Mouse (Mus musculus): ENCODE results near the gene Sema4b.

The Sema4b gene

GRCm38 (mm10) chr7:80186531-80187296 lies at the start of gene Sema4b:
Sema4b (plus strand) TSS chr7:80186841.
- DNase-seq: peak; percentile 85

DNA sequence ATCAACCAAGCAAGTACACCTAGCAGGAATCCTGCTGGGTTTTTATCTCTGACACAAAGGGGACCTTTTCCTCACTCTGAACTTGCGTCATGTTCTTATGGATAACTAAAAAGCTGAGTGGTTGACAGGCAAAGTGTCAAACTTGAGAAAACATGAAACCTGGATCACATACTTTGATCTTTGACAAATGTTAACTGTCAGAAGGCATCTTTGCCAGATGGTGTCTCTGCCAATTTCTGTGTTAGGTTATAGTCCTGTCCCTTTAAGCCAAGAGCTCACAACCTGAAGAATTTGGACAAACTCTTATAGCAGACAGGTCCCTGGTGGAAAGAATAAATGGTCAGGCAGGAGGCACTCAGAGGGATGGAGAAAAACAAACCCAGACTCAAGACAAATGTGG lies 48.3 kb upstream of the Sema4b start:
- DNase-seq: no peak

GRCm38 (mm10) chr7:80140815-80141214 lies 45.8 kb upstream of the Sema4b start:
- DNase-seq: peak; percentile 70 to 73

DNA sequence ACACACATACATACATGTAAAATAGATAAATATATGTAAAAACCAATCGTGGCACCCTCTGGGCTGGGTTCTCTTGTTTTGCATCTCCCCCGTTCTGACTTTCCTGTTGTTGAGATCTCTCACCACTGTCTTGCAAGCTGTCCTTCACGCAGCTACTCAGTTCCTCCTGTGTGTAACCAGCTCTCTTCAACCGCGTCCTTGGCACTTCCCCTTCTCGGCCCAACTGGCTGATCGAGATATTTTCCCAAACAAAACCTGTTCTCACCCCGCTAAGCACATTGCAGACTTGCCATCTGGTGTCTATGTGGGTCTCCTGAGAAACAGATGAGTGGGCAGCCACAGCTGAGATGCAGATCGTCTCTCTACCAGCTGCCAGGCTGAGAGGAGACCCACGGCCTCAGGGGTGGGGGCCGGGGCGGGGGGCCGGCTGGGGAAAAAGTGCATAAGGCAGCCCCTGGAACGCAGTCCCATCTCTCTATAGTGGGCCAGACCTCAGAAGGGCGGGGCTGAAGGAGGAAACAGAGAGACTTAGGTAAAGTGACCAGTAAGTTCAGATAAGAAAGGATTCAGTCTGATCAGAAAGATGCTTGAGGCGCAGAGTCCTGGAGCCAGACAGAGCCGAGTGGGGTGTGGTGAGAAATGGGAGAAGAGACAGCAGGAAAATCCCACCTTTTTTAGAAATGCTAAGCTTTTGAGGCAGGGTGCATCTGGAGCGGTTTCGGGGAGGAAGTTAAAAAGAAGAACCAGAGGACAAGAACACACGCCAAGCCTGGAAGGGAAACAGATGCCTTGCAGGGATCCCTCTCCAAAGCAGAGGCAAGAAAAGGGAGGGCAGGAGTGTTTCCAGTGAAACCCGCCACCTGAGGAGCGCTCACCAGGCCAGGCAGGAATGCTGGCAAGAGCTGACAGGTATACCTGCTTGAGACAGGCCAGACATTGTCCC lies 43.0 kb upstream of the Sema4b start:
- DNase-seq: peak; percentile 22 to 23

DNA sequence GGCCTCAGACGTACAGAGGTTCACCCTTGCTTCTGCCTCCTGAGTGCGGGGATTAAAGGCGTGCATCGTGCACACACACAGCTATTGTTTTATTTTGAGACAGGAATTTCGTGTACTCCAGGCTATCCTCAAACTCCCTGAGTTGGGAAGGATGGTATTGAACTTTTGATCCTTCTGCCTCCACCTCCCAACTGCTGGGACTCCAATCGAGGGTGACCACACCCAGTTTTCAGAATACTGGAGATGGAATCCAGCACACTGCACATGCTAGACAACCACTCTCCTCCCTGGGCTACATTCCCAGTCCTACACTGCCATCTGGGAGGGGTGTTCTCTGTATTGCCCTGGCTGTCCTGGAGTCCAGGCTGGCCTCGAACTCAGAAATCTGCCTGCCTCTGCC lies 41.9 kb upstream of the Sema4b start:
- no peak for DNase-seq

DNA sequence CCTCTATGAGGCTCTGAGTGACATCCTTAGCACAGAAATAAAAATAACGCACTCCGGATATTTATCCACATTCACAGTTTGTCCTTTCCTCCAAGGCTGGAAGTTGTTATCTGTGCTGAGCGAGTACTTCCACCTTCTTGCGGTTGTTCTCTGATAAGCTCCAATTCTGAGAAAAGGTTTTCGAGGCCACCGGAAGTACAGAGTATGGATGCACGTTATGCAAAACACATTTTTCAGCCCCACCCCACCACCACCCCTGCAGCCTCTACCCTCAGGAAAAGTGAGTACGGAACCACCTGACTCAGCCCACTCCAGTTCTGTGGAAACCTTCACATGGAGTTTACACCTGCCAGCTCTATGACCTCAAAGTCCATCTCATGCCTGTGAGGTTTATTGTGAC lies 40.6 kb upstream of the Sema4b start:
- DNase-seq: no peak

DNA sequence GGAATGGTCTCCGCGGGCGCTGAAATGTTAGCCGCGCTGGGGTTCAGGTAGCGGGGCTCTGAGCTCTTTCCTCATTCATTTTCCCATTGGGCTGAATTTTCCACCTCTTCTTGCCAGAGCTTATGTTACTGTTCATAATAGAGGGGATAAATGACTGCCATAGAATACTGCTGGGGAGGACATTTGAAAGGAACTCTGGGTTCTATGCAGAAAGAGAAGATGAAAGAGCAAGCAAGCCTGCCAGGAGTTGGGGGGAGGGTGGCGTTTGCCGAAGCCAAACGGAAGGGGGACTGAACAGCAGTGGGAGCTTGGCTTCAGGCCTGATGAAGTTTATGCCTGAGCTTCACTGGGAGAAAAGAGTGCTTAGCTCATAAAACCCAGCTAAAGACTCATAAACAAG lies 37.3 kb upstream of the Sema4b start:
- DNase-seq: peak in 1 of 2 experiments; percentile 14

DNA sequence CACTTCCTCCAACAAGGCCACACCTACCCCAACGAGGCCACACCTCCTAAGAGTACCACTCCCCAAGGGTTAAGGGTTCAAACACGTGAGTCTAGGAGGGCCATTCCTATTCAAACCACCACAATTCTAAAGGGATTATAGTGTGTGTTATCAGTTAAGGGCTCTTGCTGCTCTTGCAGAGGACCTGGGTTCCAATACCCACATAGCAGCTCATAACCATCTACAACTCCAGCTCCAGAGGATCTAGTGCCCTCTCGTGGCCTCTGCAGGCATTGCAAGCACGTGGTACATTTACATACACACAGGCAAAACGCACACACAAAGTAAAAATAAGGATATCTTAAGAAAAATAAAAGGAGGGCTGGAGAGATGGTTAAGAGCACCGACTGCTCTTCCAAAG lies 34.5 kb upstream of the Sema4b start:
- no peak for DNase-seq

- DNase-seq: no peak
Measured at GRCm38 (mm10) chr7:80152756-80153155, 33.9 kb upstream of the Sema4b start.

- no peak for DNase-seq
Measured at GRCm38 (mm10) chr7:80154689-80155088, 32.0 kb upstream of the Sema4b start.

- peak; percentile 24 to 35 for DNase-seq
Measured at GRCm38 (mm10) chr7:80156711-80157227, 29.9 kb upstream of the Sema4b start.

- no peak for DNase-seq
Measured at GRCm38 (mm10) chr7:80158496-80159268, 28.0 kb upstream of the Sema4b start.

DNA sequence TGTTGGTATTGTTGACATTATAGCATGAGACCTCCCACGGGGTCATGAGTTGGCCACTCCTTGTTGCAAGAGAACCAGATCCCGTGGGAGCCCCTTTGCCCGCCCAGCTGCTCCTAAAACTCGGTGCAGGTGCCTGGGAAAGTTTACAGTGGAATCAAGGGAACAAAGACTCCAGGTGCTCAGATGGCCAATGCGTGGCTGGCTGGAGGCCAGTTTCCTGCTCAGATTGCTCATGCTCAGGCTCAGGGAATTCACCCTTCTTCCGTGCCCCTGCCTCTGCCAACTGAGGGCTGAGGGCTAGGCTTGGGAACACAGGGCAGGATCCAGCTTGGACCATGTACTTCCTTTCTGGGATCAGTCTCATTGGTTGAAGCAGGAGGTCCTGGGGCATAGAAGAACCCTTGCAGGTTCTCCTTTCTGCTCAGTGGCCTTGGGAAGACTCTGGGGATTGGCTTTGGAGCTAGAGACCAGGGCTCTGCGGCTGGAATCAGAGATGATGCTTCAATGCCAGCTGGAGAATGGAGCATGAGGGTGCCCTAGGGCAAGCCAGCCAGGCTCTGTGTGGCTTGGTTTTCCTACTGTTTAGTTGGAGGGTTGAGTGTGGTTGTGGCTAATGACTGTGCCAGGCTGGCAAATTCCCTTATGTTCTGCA lies 26.2 kb upstream of the Sema4b start:
- DNase-seq: no peak

DNA sequence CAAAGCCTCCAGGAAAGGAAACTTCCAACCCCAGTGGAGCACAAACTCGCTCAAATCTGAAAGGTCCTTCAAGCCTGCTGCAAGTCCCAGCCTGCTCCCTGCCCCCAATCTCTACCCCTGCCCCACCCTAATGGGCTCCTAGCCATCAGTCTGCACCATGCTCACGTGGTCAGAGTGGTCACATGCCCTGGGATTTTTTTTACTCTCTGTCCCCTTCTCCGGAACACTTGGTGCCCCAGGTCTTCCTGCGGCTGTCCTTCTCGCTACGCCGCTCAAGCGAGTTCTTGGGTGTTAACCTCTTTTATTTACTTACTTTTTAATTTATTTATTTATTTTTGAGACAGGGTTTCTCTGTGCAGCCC lies 25.7 kb upstream of the Sema4b start:
- DNase-seq: peak; percentile 12 to 29

- no peak for DNase-seq
Measured at GRCm38 (mm10) chr7:80165432-80165831, 21.2 kb upstream of the Sema4b start.

DNA sequence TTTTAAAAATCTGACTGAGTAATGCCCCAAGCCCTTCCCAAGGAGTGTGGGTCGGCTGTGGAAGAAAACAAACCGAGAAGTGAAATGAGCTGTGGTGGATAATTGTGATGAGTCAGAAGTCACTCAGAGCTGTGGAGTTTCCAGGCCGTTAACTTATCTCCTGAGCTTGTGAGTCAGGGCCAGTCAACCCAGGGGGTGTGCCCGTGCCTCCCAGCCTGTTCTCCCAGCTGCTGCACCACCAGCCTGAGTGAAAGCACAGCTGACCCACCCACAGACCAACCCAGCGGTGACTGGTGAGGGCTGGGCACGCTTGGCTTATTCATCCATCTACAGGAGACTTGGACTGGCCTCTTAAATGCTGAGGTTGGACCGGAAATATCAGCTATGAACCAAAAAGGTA lies 19.9 kb upstream of the Sema4b start:
- no peak for DNase-seq

DNA sequence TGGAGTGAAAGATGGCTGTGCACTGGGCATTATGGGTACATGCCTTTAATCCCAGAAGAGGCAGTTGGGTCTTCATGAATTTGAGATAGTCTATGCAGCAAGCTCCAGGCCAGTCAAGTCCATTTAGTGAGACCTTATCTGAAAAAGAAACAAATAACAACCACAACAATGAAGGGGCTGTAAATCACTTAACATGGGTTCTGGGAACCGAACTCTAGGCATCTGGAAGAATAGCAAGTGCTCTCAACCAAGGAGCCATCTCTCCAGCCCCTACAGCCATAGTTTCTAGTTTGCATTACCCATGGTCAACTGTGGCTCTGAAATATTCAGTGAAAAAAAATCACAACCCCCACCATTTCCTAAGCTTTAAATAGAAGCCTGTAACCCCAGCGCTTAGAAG lies 16.8 kb upstream of the Sema4b start:
- no peak for DNase-seq

DNA sequence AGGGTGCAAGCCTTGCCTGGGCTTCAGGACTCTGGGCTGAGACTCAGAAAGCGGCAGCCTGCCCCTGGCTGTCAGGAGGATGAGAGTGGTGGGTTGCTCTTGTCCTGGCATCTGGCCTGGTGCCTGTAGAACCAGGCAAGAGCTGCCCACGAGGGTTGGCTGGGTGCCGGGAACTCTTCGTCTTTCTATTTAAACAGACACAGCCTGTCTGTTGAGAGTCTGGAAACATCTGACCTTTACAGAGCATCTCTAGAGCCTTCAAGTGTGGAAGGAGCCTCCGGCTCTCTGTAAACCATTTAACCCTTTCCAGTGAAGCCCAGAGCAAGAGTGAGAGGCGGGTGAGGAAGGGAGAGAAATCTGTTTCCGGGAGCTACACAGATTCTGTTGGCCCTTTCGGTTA lies 15.3 kb upstream of the Sema4b start:
- peak; percentile 14 to 28 for DNase-seq

DNA sequence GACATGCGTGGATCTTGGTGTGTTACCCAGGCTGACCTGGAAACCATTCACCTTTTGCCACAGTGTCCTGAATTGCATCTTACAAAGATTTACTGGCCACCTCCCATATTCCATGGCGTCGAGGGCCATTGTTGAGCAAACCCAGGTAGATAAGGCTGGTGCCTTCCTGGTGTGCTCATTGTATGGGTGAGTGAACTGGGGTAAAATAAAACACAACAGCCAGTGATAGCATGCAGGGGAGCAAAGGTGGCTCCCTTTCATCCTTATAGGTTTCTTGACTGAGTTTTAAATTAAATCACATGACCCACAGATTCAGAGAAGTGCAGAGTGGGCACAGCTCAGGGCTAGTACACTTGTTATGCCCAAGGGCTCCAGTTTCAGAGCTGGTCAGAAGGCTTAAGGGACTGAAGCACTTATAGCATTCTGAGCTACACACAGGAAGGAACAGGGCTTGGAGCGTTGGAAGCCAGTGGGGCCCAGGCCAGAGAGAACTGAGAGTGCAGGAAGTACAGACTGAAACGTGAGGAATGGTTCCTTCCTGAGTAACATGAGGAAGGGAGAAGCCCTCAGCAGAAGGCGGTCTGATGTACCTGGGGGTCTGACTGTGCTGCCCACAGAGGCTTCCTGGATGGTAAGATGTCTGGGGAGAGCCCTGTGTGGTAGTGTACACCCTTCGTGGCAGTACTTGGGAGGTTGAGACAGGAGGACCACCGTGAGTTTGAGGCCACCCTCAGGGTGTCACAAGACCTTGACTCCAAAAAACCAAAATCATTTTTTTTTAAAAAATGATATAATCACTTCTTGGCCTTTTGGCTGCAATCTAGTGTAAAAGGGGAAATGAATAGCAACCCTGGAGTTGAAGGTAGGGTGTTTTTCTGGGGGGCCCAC lies 14.3 kb upstream of the Sema4b start:
- no peak for DNase-seq

- no peak for DNase-seq
Measured at GRCm38 (mm10) chr7:80176159-80176558, 10.5 kb upstream of the Sema4b start.

DNA sequence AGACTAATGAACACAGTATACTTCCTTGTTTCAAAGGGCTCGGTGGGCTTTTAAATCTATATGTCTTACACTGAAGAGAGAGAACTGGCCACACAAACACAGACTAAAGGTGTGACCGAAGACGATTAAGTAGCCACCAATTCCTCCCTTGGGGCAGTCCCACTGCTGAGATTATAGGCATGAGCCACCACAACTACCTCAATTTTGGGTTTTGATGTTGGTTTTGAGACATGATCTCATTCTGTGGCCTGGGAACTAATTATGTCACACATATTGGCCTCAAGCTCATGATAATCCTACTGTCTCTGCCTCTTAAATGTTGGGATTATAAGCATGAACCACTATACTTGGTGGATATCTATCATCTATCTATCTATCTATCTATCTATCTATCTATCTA lies 9.2 kb upstream of the Sema4b start:
- no peak for DNase-seq

Data from cerebellum, adult 18-20 months (tissue).